8 mouse cellular contexts compared by ENCODE assay signal in genomic region chr11:120305535-120306365, GRCm38 (mm10). TPM values are rescaled to one million over a fixed set of nuclear protein-coding genes. Genes with fewer than 3 reads are reported as not detected.
DNase-seq lines count a peak whose midpoint lies in the region; ATAC-seq and TF ChIP-seq lines count a peak whose summit lies in the region.

No protein-coding gene starts in this region.

- no peak for ATAC-seq in embryonic facial prominence, embryonic 12.5 days (ENCODE audit: insufficient number of reproducible peaks, insufficient read depth, low FRiP score, low TSS enrichment)
- ATAC-seq in hindbrain, embryonic 16.5 days: no peak
- ATAC-seq in megakaryocyte-erythroid progenitor cell, adult 5-6 weeks (replicated peaks; ENCODE audit: low FRiP score, low TSS enrichment, poor library complexity, severe bottlenecking): no peak

- 27% methylated on average over 15 of the region's 15 CpGs for WGBS in liver, adult 2 months
- 23% methylated on average over 15 of the region's 15 CpGs for WGBS in embryonic facial prominence, embryonic 12.5 days
- WGBS in hindbrain, embryonic 16.5 days: 22% methylated on average over 15 of the region's 15 CpGs

- H3K79me2 ChIP-seq in liver, adult 2 months (ENCODE audit: control insufficient read depth, insufficient read depth, low read length): no peaks in the 10 kb centered on the region
- no peaks in the 10 kb centered on the region for H3K79me2 ChIP-seq in myocyte (ENCODE audit: control insufficient read depth, insufficient read depth)

- TF ChIP-seq POLR2A in liver, adult 2 months (IDR thresholded peaks at IDR 0.05; ENCODE audit: extremely low read depth, insufficient read depth, low read length): no peak
- TF ChIP-seq POLR2A in myocyte (IDR thresholded peaks at IDR 0.05; ENCODE audit: insufficient read length, low read depth): no peak

- H3ac ChIP-seq in myocyte (ENCODE audit: control insufficient read depth, insufficient read length): peak overlapping the region; percentile 18

- peaks cover 10% of the 10 kb centered on the region for H3K4me1 ChIP-seq in liver, adult 2 months (ENCODE audit: control insufficient read depth, insufficient read depth, low read length)
- H3K4me1 ChIP-seq in embryonic facial prominence, embryonic 12.5 days: peaks cover 47% of the 10 kb centered on the region
- H3K4me1 ChIP-seq in hindbrain, embryonic 16.5 days (ENCODE audit: control insufficient read depth, insufficient read depth, low read depth, low read length): peaks cover 34% of the 10 kb centered on the region

- H3K9ac ChIP-seq in liver, adult 2 months (ENCODE audit: low read depth, low read length): peak overlapping the region; percentile 91
- peak overlapping the region; percentile 43 for H3K9ac ChIP-seq in embryonic facial prominence, embryonic 12.5 days
- peak overlapping the region; percentile 64 for H3K9ac ChIP-seq in hindbrain, embryonic 16.5 days (ENCODE audit: low read depth, low read length)

- no peak for TF ChIP-seq CTCF in liver, adult 2 months (IDR thresholded peaks at IDR 0.05; ENCODE audit: low read depth, low read length)

- peak overlapping the region; percentile 85 for H3K4me3 ChIP-seq in liver, adult 2 months (ENCODE audit: insufficient read depth, low read depth, low read length)
- peak overlapping the region; percentile 42 for H3K4me3 ChIP-seq in embryonic facial prominence, embryonic 12.5 days
- peak overlapping the region; percentile 54 for H3K4me3 ChIP-seq in hindbrain, embryonic 16.5 days (ENCODE audit: low read length)
- peak overlapping the region; percentile 19 for H3K4me3 ChIP-seq in myocyte

- peak overlapping the region; percentile 87 for H3K27ac ChIP-seq in liver, adult 2 months (replicated peaks; ENCODE audit: insufficient read depth, low read depth, low read length)
- H3K27ac ChIP-seq in embryonic facial prominence, embryonic 12.5 days: peak overlapping the region; percentile 83
- peak overlapping the region; percentile 92 for H3K27ac ChIP-seq in hindbrain, embryonic 16.5 days (ENCODE audit: low read depth, low read length)

- no peaks in the 10 kb centered on the region for H3K36me3 ChIP-seq in liver, adult 2 months (ENCODE audit: control insufficient read depth, insufficient read depth, low read length)
- no peaks in the 10 kb centered on the region for H3K36me3 ChIP-seq in embryonic facial prominence, embryonic 12.5 days
- H3K36me3 ChIP-seq in hindbrain, embryonic 16.5 days (ENCODE audit: control insufficient read depth, insufficient read depth, low read length): no peaks in the 10 kb centered on the region
- no peaks in the 10 kb centered on the region for H3K36me3 ChIP-seq in myocyte (ENCODE audit: control insufficient read depth, insufficient read depth)

- DNase-seq in liver, adult 2 months (ENCODE audit: extremely low read depth, low read depth, low spot score): peak; percentile 35
- DNase-seq in liver: no peak
- no peak for DNase-seq in adrenal gland, adult 2 months
- no peak for DNase-seq in kidney, postnatal 10 days

- no peaks in the 10 kb centered on the region for H3K27me3 ChIP-seq in liver, adult 2 months (ENCODE audit: control insufficient read depth, insufficient read depth, low read length)
- H3K27me3 ChIP-seq in embryonic facial prominence, embryonic 12.5 days: no peaks in the 10 kb centered on the region
- no peaks in the 10 kb centered on the region; the same call in 1 of the 2 replicates for H3K27me3 ChIP-seq in hindbrain, embryonic 16.5 days (replicated peaks; ENCODE audit: control insufficient read depth, insufficient read depth, low read length)
- no peaks in the 10 kb centered on the region for H3K27me3 ChIP-seq in myocyte (ENCODE audit: control insufficient read depth, insufficient read depth, insufficient read length)

- H3K9me3 ChIP-seq in embryonic facial prominence, embryonic 12.5 days: no peaks in the 10 kb centered on the region
- H3K9me3 ChIP-seq in hindbrain, embryonic 16.5 days (ENCODE audit: control insufficient read depth, low read length): no peaks in the 10 kb centered on the region

- peak overlapping the region; percentile 60 for H3K4me2 ChIP-seq in embryonic facial prominence, embryonic 12.5 days (replicated peaks)
- peak overlapping the region; percentile 87 for H3K4me2 ChIP-seq in hindbrain, embryonic 16.5 days (ENCODE audit: low read length)
- H3K4me2 ChIP-seq in myocyte (ENCODE audit: low read depth): peak overlapping the region; percentile 97

TF ChIP-seq in myocyte, 11 proteins besides CTCF, POLR2A, EP300 and RAD21:
- TF ChIP-seq MAX (IDR thresholded peaks at IDR 0.05; ENCODE audit: low read depth) (no peak), E2F4 (IDR thresholded peaks at IDR 0.05; ENCODE audit: insufficient read depth) (no peak), SRF (IDR thresholded peaks at IDR 0.05; ENCODE audit: control insufficient read depth, insufficient read length, low read depth) (no peak), CEBPB (IDR thresholded peaks at IDR 0.05; ENCODE audit: insufficient read depth, poor library complexity, severe bottlenecking) (no peak), TCF3 (IDR thresholded peaks at IDR 0.05; ENCODE audit: insufficient read length, low read depth) (no peak), REST (IDR thresholded peaks at IDR 0.05; ENCODE audit: insufficient read depth, insufficient read length) (no peak), POLR2AphosphoS2 (IDR thresholded peaks at IDR 0.05; ENCODE audit: insufficient read length, low read depth) (no peak), MYOD1 (IDR thresholded peaks at IDR 0.05; ENCODE audit: control insufficient read depth in 1 of 3, insufficient read length in 2 of 3, low read depth in 2 of 3) (no peak), TCF12 (IDR thresholded peaks at IDR 0.05; ENCODE audit: insufficient read depth, poor library complexity, severe bottlenecking) (no peak), MYOG (IDR thresholded peaks at IDR 0.05; ENCODE audit: control insufficient read depth in 1 of 3, insufficient read depth in 1 of 3, insufficient read length in 2 of 3, low read depth in 2 of 3) (no peak), USF1 (IDR thresholded peaks at IDR 0.05; ENCODE audit: low read depth) (no peak)

RNA-seq across cellular contexts. Expression of gene Actg1, which starts 42.6 kb away (rescaled TPM):
- total RNA-seq in liver, adult 2 months (2014; rRNA removed): 68.0 and 123 TPM in 2 replicates
- polyA plus RNA-seq in liver, adult 2 months (2012; rRNA removed): 158 and 177 TPM in 2 replicates
- polyA plus RNA-seq in embryonic facial prominence, embryonic 12.5 days (2016; fragmentation: Nextera tagmentation; extraction: Ambion mirVana): 3,148 and 3,183 TPM in 2 replicates
- 4,199 and 4,222 TPM in 2 replicates for polyA plus RNA-seq in hindbrain, embryonic 16.5 days (2015; fragmentation: Nextera tagmentation; extraction: Ambion mirVana)
- polyA plus RNA-seq in myocyte (2012; fragmentation: generic; extraction: Trizol): 2,358 TPM
- total RNA-seq in megakaryocyte-erythroid progenitor cell, adult 5-6 weeks (2014; fragmentation: Nextera tagmentation): 774 and 823 TPM in 2 replicates
- 492 and 662 TPM in 2 replicates for total RNA-seq in megakaryocyte-erythroid progenitor cell, adult 5-6 weeks (2017)
- 1,000 to 10,000 TPM in 1 of 2 experiments, 100 to 1,000 TPM in 1; 913 to 1,618 TPM for total RNA-seq in adrenal gland, adult 2 months (2021)
- polyA plus RNA-seq in adrenal gland, adult 2 months (2012; rRNA removed): 531 and 632 TPM in 2 replicates

RNA-seq across cellular contexts. Expression of gene Fscn2, which starts 55.6 kb away (rescaled TPM):
- not detected in 2 replicates for total RNA-seq in liver, adult 2 months (2014; rRNA removed)
- not detected in 2 replicates for polyA plus RNA-seq in liver, adult 2 months (2012; rRNA removed)
- polyA plus RNA-seq in embryonic facial prominence, embryonic 12.5 days (2016; fragmentation: Nextera tagmentation; extraction: Ambion mirVana): 0.61 and 0.78 TPM in 2 replicates
- polyA plus RNA-seq in hindbrain, embryonic 16.5 days (2015; fragmentation: Nextera tagmentation; extraction: Ambion mirVana): 0.66 and 1.6 TPM in 2 replicates
- polyA plus RNA-seq in myocyte (2012; fragmentation: generic; extraction: Trizol): 1.1 TPM
- not detected in 2 replicates for total RNA-seq in megakaryocyte-erythroid progenitor cell, adult 5-6 weeks (2014; fragmentation: Nextera tagmentation)
- not detected in 2 replicates for total RNA-seq in megakaryocyte-erythroid progenitor cell, adult 5-6 weeks (2017)
- under 1 TPM; 0.17 to 0.58 TPM for total RNA-seq in adrenal gland, adult 2 months (2021)
- polyA plus RNA-seq in adrenal gland, adult 2 months (2012; rRNA removed): 0.16 and 0.22 TPM in 2 replicates

Comparison
In these comparisons a context has a peak if more than half of its experiments do, and no peak if none do; other contexts are left out.
1. H3K4me3 ChIP-seq: peak in every context shown above with its lines; median percentile 85 in liver, adult 2 months; 54 in hindbrain, embryonic 16.5 days; 42 in embryonic facial prominence, embryonic 12.5 days; 19 in myocyte.